Mouse (Mus musculus): ENCODE results near the gene Sim2.

DNA sequence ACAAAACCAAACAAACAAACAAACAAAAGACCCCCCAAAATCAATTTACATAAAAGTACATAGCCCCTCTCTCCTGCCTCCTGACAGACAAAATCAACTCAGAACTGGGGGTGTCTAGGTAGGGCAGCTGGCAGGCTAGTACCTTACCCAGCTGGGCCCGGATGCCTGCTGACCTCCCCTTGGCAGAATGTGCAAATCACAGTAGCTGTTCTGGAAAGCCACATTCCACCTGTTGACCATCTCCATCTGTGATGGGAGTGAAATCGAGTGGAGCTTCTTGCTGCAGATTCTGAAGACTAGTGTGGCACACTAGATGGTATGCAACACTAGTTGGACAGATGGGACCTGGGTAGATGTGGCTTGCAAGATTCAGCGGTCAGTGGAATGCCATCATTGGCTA, 34.4 kb upstream of the Sim2 start:
- TF ChIP-seq EP300 (IDR thresholded peaks at IDR 0.05; ENCODE audit: low read depth) (no peak), CTCF (IDR thresholded peaks at IDR 0.05; ENCODE audit: low read depth) (no peak)

Measured in liver, postnatal 0 days (tissue).